In the genomic region with DNA sequence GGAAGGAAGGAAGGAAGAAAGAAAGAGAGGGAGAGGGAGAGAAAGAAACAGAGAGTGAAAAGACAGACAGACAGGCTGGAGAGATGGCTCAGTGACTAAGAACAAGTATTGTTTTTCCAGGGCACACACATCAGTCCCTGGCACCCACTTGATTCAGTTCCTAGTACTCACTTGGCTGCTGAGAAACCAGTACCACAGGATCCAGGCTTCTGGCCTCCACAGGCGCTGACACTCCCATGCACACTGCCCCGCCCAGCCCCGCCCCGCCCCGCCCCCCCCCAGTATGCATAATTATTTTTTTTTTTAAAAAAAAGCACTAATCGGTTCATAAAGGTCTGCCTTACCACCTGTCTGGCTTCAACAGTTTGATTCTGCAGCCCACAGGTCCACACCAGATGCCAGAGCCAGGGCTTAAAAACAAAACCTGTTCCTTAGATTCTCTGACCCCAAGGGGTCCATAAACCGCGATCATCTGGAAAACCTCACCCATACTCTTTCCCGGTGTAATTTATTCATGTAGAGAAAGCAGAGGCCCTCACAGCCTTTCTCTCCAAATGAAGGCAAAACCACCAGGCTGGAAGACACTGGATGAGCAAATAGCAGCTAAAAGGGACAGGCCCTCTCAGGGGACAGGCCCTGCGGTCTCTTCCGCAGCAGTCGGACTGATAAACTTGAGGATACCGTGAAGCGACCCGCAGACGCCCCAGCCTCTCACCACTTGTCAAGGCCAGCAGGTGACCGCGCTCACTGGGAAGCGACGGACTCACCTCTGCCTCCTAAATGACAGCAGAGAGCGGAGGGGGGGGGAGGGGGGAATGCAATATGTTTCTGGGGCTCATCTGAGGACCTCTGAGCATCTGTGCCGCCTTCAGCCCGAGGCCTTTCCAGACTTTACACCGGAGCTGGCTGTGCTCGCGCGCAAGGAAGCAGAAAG, we compare ENCODE assay signal across 9 mouse cellular contexts. TPM values are rescaled to one million over a fixed set of nuclear protein-coding genes. Genes with fewer than 3 reads are reported as not detected.
A peak's percentile ranks its signal among the peaks of the same experiment; 100 is the strongest.
DNase-seq lines count a peak whose midpoint lies in the region; ATAC-seq and TF ChIP-seq lines count a peak whose summit lies in the region.
"Had no signal": no experiment of that assay in that cellular context is flagged by ENCODE, and none has a peak within 500 bp of the region (broad histone marks: within the 10 kb centered on the region; RNA-seq: fewer than 3 reads in every experiment).

No protein-coding gene starts in this region.

- no peaks in the 10 kb centered on the region for H3K9me3 ChIP-seq in embryonic facial prominence, embryonic 15.5 days (replicated peaks)
- no peaks in the 10 kb centered on the region for H3K9me3 ChIP-seq in limb, embryonic 14.5 days (ENCODE audit: control insufficient read depth, low read length)
- no peaks in the 10 kb centered on the region for H3K9me3 ChIP-seq in neural tube, embryonic 11.5 days (ENCODE audit: control insufficient read depth, low read length)

- no peak for TF ChIP-seq POLR2A in limb, embryonic 14.5 days (IDR thresholded peaks at IDR 0.05; ENCODE audit: borderline replicate concordance, extremely low read depth, insufficient read depth, insufficient read length)

- no peak for ATAC-seq in embryonic facial prominence, embryonic 15.5 days (ENCODE audit: insufficient number of reproducible peaks, low FRiP score, low TSS enrichment, low read depth)
- no peak for ATAC-seq in limb, embryonic 14.5 days (ENCODE audit: low FRiP score, low read depth)
- no peak for ATAC-seq in neural tube, embryonic 11.5 days (ENCODE audit: insufficient read depth, low FRiP score, low TSS enrichment)

- WGBS in embryonic facial prominence, embryonic 15.5 days, result 10% methylated on average over 27 of the region's 27 CpGs
- WGBS in limb, embryonic 14.5 days, result 10% methylated on average over 24 of the region's 27 CpGs
- 4% methylated on average over 27 of the region's 27 CpGs for WGBS in neural tube, embryonic 11.5 days

- peak overlapping the region; percentile 24; the same call in 1 of the 2 replicates for H3K4me2 ChIP-seq in embryonic facial prominence, embryonic 15.5 days (replicated peaks)
- H3K4me2 ChIP-seq in limb, embryonic 14.5 days (replicated peaks; ENCODE audit: low read depth, low read length, severe bottlenecking), result peak overlapping the region; percentile 16
- peak overlapping the region; percentile 14; the same call in 1 of the 2 replicates for H3K4me2 ChIP-seq in neural tube, embryonic 11.5 days (ENCODE audit: low read depth)

- no peak overlapping the region for H3K27ac ChIP-seq in embryonic facial prominence, embryonic 15.5 days (replicated peaks)
- H3K27ac ChIP-seq in limb, embryonic 14.5 days (replicated peaks; ENCODE audit: low read depth, low read length), result no peak overlapping the region
- no peak overlapping the region for H3K27ac ChIP-seq in neural tube, embryonic 11.5 days (ENCODE audit: low read depth, low read length)

- peaks cover 35% of the 10 kb centered on the region for H3K4me1 ChIP-seq in embryonic facial prominence, embryonic 15.5 days
- peaks cover 11% of the 10 kb centered on the region for H3K4me1 ChIP-seq in limb, embryonic 14.5 days (ENCODE audit: control insufficient read depth, insufficient read depth, low read length)
- H3K4me1 ChIP-seq in neural tube, embryonic 11.5 days (ENCODE audit: control insufficient read depth, insufficient read depth, low read length), result peaks cover 7% of the 10 kb centered on the region

- DNase-seq in embryo, embryonic 11 days, result peak; percentile 14
- DNase-seq in embryo, embryonic 10.5 days (ENCODE audit: low spot score), result no peak
- no peak for DNase-seq in limb, embryonic 14.5 days (ENCODE audit: low spot score)
- DNase-seq in neural tube, embryonic 11.5 days (ENCODE audit: low spot score), result no peak
- DNase-seq in natural killer cell, adult 2 months (ENCODE audit: low spot score in 2 of 2), result no peak
- no peak for DNase-seq in adrenal gland, postnatal 10 days
- DNase-seq in cerebellum, adult 18-20 months, result no peak
- DNase-seq: lung, postnatal 14 days had no signal

- no peak overlapping the region for H3K9ac ChIP-seq in embryonic facial prominence, embryonic 15.5 days
- no peak overlapping the region for H3K9ac ChIP-seq in limb, embryonic 14.5 days (ENCODE audit: low read depth, low read length, severe bottlenecking)
- H3K9ac ChIP-seq in neural tube, embryonic 11.5 days (ENCODE audit: low read length), result no peak overlapping the region

- no peaks in the 10 kb centered on the region for H3K36me3 ChIP-seq in embryonic facial prominence, embryonic 15.5 days
- H3K36me3 ChIP-seq in limb, embryonic 14.5 days (ENCODE audit: control insufficient read depth, insufficient read depth, low read length), result no peaks in the 10 kb centered on the region
- no peaks in the 10 kb centered on the region for H3K36me3 ChIP-seq in neural tube, embryonic 11.5 days (ENCODE audit: control insufficient read depth, insufficient read depth, low read length)

- H3K27me3 ChIP-seq in embryonic facial prominence, embryonic 15.5 days, result 0 out of 2 replicates have a peak, but pooled peaks cover 2% of the 10 kb centered on the region
- no peaks in the 10 kb centered on the region for H3K27me3 ChIP-seq in limb, embryonic 14.5 days (ENCODE audit: control insufficient read depth, insufficient read depth, low read length)
- H3K27me3 ChIP-seq in neural tube, embryonic 11.5 days (ENCODE audit: control insufficient read depth, insufficient read depth, low read length), result peaks cover 7% of the 10 kb centered on the region; the same call in 1 of the 2 replicates

- H3K4me3 ChIP-seq in embryonic facial prominence, embryonic 15.5 days (replicated peaks), result no peak overlapping the region
- H3K4me3 ChIP-seq in limb, embryonic 14.5 days (replicated peaks; ENCODE audit: low read length), result 0 out of 2 replicates have a peak overlapping the region, but pooled peaks have one; percentile 0
- no peak overlapping the region for H3K4me3 ChIP-seq in neural tube, embryonic 11.5 days (ENCODE audit: low read depth, low read length)

RNA-seq across cellular contexts. Expression of a gene that starts 0.5 kb away (rescaled TPM):
- 64.6 and 68.1 TPM in 2 replicates for polyA plus RNA-seq in embryonic facial prominence, embryonic 15.5 days (2015; fragmentation: Nextera tagmentation; extraction: Ambion mirVana)
- polyA plus RNA-seq in limb, embryonic 14.5 days (2012; rRNA removed), result 62.7 and 78.5 TPM in 2 replicates
- polyA plus RNA-seq in limb, embryonic 14.5 days (2014; fragmentation: Nextera tagmentation; extraction: Ambion mirVana), result 68.2 and 75.0 TPM in 2 replicates
- polyA plus RNA-seq in neural tube, embryonic 11.5 days (2014; fragmentation: Nextera tagmentation; extraction: Ambion mirVana), result 40.3 and 45.1 TPM in 2 replicates
- 10 to 100 TPM; 71.2 to 89.2 TPM for total RNA-seq in adrenal gland, postnatal 10 days (2021)

RNA-seq across cellular contexts. Expression of a gene that starts 33.8 kb away (rescaled TPM):
- 69.5 and 76.2 TPM in 2 replicates for polyA plus RNA-seq in embryonic facial prominence, embryonic 15.5 days (2015; fragmentation: Nextera tagmentation; extraction: Ambion mirVana)
- polyA plus RNA-seq in limb, embryonic 14.5 days (2012; rRNA removed), result 82.1 and 92.1 TPM in 2 replicates
- 60.9 and 61.7 TPM in 2 replicates for polyA plus RNA-seq in limb, embryonic 14.5 days (2014; fragmentation: Nextera tagmentation; extraction: Ambion mirVana)
- polyA plus RNA-seq in neural tube, embryonic 11.5 days (2014; fragmentation: Nextera tagmentation; extraction: Ambion mirVana), result 64.0 and 78.6 TPM in 2 replicates
- total RNA-seq in adrenal gland, postnatal 10 days (2021), result 10 to 100 TPM; 75.1 to 75.6 TPM

RNA-seq across cellular contexts. Expression of a gene that starts 55.7 kb away (rescaled TPM):
- 5.2 and 6.1 TPM in 2 replicates for polyA plus RNA-seq in embryonic facial prominence, embryonic 15.5 days (2015; fragmentation: Nextera tagmentation; extraction: Ambion mirVana)
- 4.0 and 4.5 TPM in 2 replicates for polyA plus RNA-seq in limb, embryonic 14.5 days (2012; rRNA removed)
- 3.5 and 4.3 TPM in 2 replicates for polyA plus RNA-seq in limb, embryonic 14.5 days (2014; fragmentation: Nextera tagmentation; extraction: Ambion mirVana)
- polyA plus RNA-seq in neural tube, embryonic 11.5 days (2014; fragmentation: Nextera tagmentation; extraction: Ambion mirVana), result 3.0 and 3.7 TPM in 2 replicates
- total RNA-seq in adrenal gland, postnatal 10 days (2021), result 1 to 10 TPM; 3.2 to 4.5 TPM
